Mouse (Mus musculus): Measurements from ENCODE around the gene Trim43c.
A peak's percentile ranks its signal among the peaks of the same experiment; 100 is the strongest.
"Not testable (repeated sequence)": the region's sequence is repeated elsewhere in the genome, so short reads cannot be mapped to it uniquely, and the experiment has no call there.

Trim43c gene

GRCm38 (mm10) chr9:88838864-88839263, at the start of gene Trim43c:
Gene Trim43c, plus strand, starts transcription at chr9:88839164.
- not testable (repeated sequence) for DNase-seq (ENCODE audit: low read depth, low spot score)

GRCm38 (mm10) chr9:88853072-88853471, 14.1 kb downstream of the Trim43c start:
- not testable (repeated sequence) for DNase-seq (ENCODE audit: low read depth, low spot score)

GRCm38 (mm10) chr9:88858566-88859492, 19.9 kb downstream of the Trim43c start:
- DNase-seq (ENCODE audit: low read depth, low spot score), result peak; percentile 39

All from retina, adult 2 months (tissue).